Mouse (Mus musculus) NIH3T3 (cell line): ENCODE results near the gene Bpifb4.

Source experiments
- DNase-seq: peaks from one replicate; pipeline ENCODE4 v3.0.0-alpha.2; 2012; ENCODE audit warnings: low read depth

The Bpifb4 gene

DNA sequence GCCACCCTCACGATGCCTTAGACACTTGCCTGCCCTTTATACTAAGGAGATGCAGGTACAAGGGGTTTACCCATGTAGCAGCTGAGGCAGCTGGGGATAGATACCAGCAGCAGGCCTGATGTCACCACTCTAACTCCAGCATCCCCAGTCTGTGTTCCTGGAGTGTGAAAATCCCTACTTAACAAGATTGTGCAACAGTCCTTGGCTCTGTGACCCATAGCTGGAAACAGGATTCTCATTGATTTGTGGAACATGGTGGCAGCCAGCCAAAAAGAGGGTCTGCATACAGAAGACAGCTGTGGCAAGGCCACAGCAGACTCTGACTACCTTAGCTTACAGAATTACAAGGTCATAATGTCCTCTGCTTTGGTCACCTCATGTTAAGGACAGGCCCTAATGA, 67.1 kb downstream of the Bpifb4 start:
- no peak for DNase-seq

DNA sequence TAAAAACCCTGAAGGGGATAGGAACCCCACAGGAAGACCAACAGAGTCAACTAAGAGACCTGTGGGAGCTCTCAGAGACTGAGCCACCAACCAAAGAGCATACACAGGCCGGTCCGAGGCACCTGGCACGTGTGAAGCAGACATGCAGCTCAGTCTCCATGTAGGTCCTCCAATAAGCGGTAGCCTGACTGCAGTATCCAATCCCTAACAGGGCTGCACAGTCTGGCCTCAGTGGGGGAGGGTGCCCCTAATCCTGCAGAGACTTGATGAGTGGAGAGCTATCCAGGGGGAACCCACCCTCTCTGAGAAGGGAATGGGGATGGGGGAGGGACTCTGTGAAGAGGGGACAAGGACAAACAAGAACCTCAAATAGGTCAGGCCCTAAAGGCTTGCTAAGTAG, 67.7 kb downstream of the Bpifb4 start:
- no peak for DNase-seq

DNA sequence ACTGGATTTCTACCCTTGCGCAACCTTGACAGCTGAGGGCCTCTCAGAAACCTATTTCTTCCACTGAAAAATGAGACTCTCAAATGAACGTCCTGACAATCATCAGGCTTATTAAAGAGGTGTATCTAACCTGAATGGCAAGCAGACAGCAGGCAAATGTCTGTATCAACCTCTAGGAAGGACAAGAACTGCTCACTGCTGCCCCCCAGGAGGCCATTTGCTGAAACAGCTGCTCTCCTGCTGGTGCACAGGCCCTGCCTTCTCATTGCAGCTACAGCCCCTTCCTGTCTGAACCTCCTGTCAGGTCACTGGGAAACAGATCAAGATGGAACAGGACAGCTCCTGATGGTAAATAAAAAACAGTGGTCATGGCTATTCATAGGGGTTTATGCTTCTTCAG, 68.3 kb downstream of the Bpifb4 start:
- no peak for DNase-seq

DNA sequence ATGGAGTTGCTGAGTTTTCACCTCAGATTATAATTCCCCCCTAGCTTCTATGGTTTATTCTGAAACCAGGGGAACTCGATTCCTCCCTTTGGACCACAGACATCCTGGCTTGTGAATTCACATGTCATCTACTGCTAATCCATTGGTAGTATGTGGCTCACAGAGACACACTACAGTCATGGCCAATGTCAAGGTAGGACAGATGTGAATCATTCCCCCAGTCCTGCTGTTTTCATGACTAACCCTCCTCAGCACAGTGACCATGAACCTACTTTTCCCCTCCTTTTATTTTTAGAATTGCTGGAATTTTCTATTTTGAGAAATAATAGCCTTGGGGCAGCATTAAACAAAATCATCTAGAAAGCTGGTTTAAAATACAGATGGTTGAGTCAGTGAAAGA, 69.4 kb downstream of the Bpifb4 start:
- DNase-seq = no peak

DNA sequence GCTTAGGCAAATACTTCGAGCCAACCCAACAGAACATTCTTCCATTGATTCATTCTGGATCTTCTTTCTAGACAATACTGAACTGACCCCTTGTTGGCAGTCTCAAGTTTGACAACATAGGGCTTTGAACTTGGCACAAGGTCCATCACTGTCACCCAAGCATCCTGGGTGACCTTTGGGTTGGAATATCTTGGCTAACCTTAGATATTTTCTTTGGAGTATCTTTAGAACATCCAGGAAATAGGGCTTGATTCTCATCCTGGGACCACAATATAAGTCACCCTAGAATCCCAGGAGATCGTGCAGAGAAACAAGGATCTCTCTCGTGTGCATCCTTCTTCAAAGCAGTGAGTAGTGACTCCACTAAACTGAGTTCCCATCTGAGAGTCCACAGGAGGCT, 70.0 kb downstream of the Bpifb4 start, which contains the start of gene Bpifa2:
Gene Bpifa2, plus strand, starts transcription at position 301 of the 400 bp plus-strand sequence.
- DNase-seq = no peak
